Mouse (Mus musculus): ENCODE data around the gene Phyhd1. TPM values are rescaled to one million over a fixed set of nuclear protein-coding genes. Genes with fewer than 3 reads are reported as not detected.

Gene Phyhd1
- polyA plus RNA-seq (2011; ENCODE audit: insufficient read length, low read depth, missing spikeins), result 81.8 and 101 TPM in 2 replicates

DNA sequence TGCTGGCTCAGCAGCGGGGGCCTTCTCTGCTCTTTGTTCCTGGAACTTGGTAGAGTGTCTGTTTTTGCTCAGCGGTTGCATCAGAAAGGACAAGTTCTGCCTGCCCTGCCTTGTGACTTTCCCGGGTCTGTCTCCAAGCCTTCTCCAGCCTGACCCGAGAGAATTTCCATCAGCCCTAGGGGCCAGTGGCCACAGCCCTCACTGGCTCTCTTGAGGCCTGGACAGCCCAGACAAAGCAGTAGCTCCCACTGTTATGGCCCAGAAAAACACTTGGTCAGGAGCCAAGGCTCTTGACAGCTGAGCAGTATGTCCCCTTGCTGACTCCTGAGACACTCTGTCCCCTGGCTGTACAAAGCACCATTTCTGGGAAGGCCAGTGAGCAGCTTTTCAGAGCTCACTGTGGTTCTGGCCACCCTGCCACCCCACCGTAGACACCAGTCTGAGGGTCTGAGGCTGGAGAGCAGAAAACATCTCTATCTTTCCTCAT is at the start of gene Phyhd1:
Phyhd1 (plus strand) TSS at position 437 of the 487 bp plus-strand sequence.
- TF ChIP-seq POLR2A (IDR thresholded peaks at IDR 0.05; ENCODE audit: low read depth, low read length) (peak; percentile 43; the same call in 1 of the 2 replicates), CTCF (IDR thresholded peaks at IDR 0.05; ENCODE audit: borderline replicate concordance, insufficient read depth, low read length) (no peak)
- peak within 1 kb of the TSS; percentile 18 for H3K4me3 ChIP-seq (ENCODE audit: insufficient read depth, low read length)
- peak within 1 kb of the TSS; percentile 99 for H3K27ac ChIP-seq (ENCODE audit: insufficient read depth, low read length)
- H3K4me1 ChIP-seq (ENCODE audit: control insufficient read depth, insufficient read depth, low read length), result peaks cover 18% of the 10 kb centered on the region

DNA sequence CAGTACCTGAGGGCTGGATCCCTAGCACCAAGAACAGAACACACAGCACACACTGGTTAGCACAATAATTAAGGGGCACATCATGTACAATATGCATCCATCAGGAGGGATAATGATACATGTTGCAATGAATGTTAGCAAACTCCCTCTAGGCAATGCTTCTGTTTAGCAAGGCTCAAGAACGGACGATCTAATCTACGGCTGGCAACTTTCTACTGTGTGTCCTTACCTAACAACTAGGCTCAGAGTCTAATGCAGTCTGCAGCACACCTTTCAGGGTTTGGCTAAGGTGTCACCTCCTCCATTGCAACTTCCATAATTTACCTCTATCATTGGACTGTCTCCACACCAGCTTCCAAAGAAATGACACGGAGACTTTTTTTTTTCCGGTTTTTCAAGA is 49.7 kb upstream of the Phyhd1 start:
- Histone ChIP-seq H3K4me1 (ENCODE audit: control insufficient read depth, insufficient read depth, low read length) (no peaks in the 10 kb centered on the region), H3K27ac (ENCODE audit: insufficient read depth, low read length) (no peak overlapping the region), H3K4me3 (ENCODE audit: insufficient read depth, low read length) (no peak overlapping the region)
- no peak for TF ChIP-seq CTCF (IDR thresholded peaks at IDR 0.05; ENCODE audit: borderline replicate concordance, insufficient read depth, low read length)
- TF ChIP-seq POLR2A (IDR thresholded peaks at IDR 0.05; ENCODE audit: low read depth, low read length), result no peak

- no peak for TF ChIP-seq POLR2A (IDR thresholded peaks at IDR 0.05; ENCODE audit: low read depth, low read length)
- no peak for TF ChIP-seq CTCF (IDR thresholded peaks at IDR 0.05; ENCODE audit: borderline replicate concordance, insufficient read depth, low read length)
- H3K4me1 ChIP-seq (ENCODE audit: control insufficient read depth, insufficient read depth, low read length), result no peaks in the 10 kb centered on the region
- H3K4me3 ChIP-seq (ENCODE audit: insufficient read depth, low read length), result no peak overlapping the region
- no peak overlapping the region for H3K27ac ChIP-seq (ENCODE audit: insufficient read depth, low read length)
Observed at GRCm38 (mm10) chr2:30235593-30235992, 30.4 kb upstream of the Phyhd1 start.

GRCm38 (mm10) chr2:30236426-30237198 is 29.4 kb upstream of the Phyhd1 start:
- peak overlapping the region; percentile 55 for H3K27ac ChIP-seq (ENCODE audit: insufficient read depth, low read length)
- no peaks in the 10 kb centered on the region for H3K4me1 ChIP-seq (ENCODE audit: control insufficient read depth, insufficient read depth, low read length)
- peak overlapping the region; percentile 53 for H3K4me3 ChIP-seq (ENCODE audit: insufficient read depth, low read length)
- TF ChIP-seq POLR2A (IDR thresholded peaks at IDR 0.05; ENCODE audit: low read depth, low read length) (peak; percentile 73), CTCF (IDR thresholded peaks at IDR 0.05; ENCODE audit: borderline replicate concordance, insufficient read depth, low read length) (no peak)

DNA sequence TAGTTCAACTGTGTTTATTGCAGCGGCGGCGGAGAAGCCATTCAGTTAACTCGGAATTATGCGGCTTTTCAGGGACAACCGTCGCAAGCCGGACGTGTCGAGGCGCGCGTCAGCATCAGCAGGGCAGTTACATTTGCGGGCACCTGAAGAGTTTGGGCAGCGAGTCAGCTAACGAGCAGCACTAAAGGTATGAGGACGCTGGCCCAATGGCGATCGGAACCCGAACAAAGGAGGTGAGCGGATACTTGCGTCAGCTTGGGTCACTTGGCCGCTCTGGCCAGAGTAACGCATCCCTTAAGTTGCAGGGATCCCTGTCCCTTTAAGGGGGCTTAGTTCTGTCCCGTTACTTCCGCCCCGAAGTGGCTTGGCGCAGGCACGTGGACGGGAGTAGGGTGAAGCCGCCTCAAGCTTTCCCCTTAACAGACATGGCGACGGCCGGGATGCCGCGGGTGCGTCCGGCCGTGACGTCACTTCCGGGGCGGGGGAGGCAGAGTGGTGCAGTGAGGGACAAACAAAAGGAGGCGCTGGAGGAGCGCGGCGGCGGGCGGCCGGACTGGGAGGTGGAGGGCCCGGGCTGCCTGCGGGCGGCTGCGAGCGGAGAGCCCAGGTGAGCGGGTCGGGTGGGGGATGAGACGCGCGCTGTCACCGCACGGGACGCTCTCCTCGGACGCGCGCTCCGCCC is 28.7 kb upstream of the Phyhd1 start, which contains the start of gene Lrrc8a:
Lrrc8a (plus strand) TSS at position 517 of the 682 bp plus-strand sequence.
- peak within 1 kb of the TSS; percentile 55 for H3K27ac ChIP-seq (ENCODE audit: insufficient read depth, low read length)
- TF ChIP-seq POLR2A (IDR thresholded peaks at IDR 0.05; ENCODE audit: low read depth, low read length) (peak; percentile 80), CTCF (IDR thresholded peaks at IDR 0.05; ENCODE audit: borderline replicate concordance, insufficient read depth, low read length) (no peak)
- peak within 1 kb of the TSS; percentile 57 for H3K4me3 ChIP-seq (ENCODE audit: insufficient read depth, low read length)
- H3K4me1 ChIP-seq (ENCODE audit: control insufficient read depth, insufficient read depth, low read length), result no peaks in the 10 kb centered on the region

DNA sequence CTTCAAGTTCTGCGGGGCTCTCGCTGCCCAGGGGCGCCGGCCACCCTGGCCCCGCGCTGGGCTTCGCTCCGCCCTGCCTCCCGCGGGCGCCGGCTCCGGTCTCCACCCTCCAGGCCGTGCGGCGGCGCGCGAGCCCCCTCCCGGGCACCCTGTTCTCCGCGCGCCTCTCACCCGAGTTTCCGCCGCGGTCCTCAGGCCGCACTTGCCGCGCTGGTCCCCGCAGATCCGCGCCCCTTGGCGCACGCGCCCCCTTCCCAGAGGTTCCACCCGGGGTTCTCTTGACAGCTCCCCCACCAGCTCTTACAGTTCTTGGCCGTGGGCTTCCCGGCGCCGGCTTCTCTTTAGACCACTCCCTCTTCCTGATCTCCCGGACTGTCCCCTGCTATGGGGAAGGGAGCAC is 28.1 kb upstream of the Phyhd1 start:
- Histone ChIP-seq H3K4me3 (ENCODE audit: insufficient read depth, low read length) (peak overlapping the region; percentile 57), H3K27ac (ENCODE audit: insufficient read depth, low read length) (peak overlapping the region; percentile 24), H3K4me1 (ENCODE audit: control insufficient read depth, insufficient read depth, low read length) (0 out of 2 replicates have a peak, but pooled peaks cover 4% of the 10 kb centered on the region)
- TF ChIP-seq CTCF (IDR thresholded peaks at IDR 0.05; ENCODE audit: borderline replicate concordance, insufficient read depth, low read length), result no peak

GRCm38 (mm10) chr2:30238906-30239465 is 27.0 kb upstream of the Phyhd1 start:
- H3K27ac ChIP-seq (ENCODE audit: insufficient read depth, low read length), result no peak overlapping the region
- peak overlapping the region; percentile 57 for H3K4me3 ChIP-seq (ENCODE audit: insufficient read depth, low read length)
- H3K4me1 ChIP-seq (ENCODE audit: control insufficient read depth, insufficient read depth, low read length), result 0 out of 2 replicates have a peak, but pooled peaks cover 4% of the 10 kb centered on the region
- TF ChIP-seq POLR2A (IDR thresholded peaks at IDR 0.05; ENCODE audit: low read depth, low read length) (no peak), CTCF (IDR thresholded peaks at IDR 0.05; ENCODE audit: borderline replicate concordance, insufficient read depth, low read length) (no peak)

DNA sequence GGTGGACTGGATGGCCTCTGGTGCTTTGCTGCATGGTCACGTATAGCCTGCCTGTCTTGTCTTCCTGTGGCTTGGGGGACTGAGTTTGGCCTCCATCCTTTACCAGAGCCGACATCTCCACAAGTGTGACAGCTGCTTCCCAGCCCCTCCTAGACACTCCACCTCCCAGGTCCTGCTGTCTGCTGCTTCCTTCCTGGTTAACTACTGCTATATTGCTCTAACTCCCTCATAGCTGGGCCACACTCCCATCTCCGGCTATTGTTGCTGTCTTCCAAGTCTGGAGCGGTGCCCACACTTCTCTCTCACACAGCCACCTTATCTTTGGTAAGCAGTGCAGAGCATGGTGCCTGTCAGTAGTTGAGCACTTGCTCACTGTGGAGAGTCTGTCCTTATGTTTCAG is 26.2 kb upstream of the Phyhd1 start:
- no peak for TF ChIP-seq POLR2A (IDR thresholded peaks at IDR 0.05; ENCODE audit: low read depth, low read length)
- TF ChIP-seq CTCF (IDR thresholded peaks at IDR 0.05; ENCODE audit: borderline replicate concordance, insufficient read depth, low read length), result no peak

GRCm38 (mm10) chr2:30240267-30240666 is 25.7 kb upstream of the Phyhd1 start, which contains the start of gene Gm28035:
Gm28035 (plus strand) TSS chr2:30240567.
- no peak for TF ChIP-seq CTCF (IDR thresholded peaks at IDR 0.05; ENCODE audit: borderline replicate concordance, insufficient read depth, low read length)
- no peak for TF ChIP-seq POLR2A (IDR thresholded peaks at IDR 0.05; ENCODE audit: low read depth, low read length)
- H3K4me3 ChIP-seq (ENCODE audit: insufficient read depth, low read length), result no peak within 1 kb of the TSS; the same call in 1 of the 2 replicates
- H3K27ac ChIP-seq (ENCODE audit: insufficient read depth, low read length), result no peak within 1 kb of the TSS
- peaks cover 6% of the 10 kb centered on the region; the same call in 1 of the 2 replicates for H3K4me1 ChIP-seq (ENCODE audit: control insufficient read depth, insufficient read depth, low read length)

More for the DNA sequence above, 26.2 kb upstream of the Phyhd1 start:
- Histone ChIP-seq H3K4me3 (ENCODE audit: insufficient read depth, low read length) (no peak overlapping the region), H3K27ac (ENCODE audit: insufficient read depth, low read length) (no peak overlapping the region), H3K4me1 (ENCODE audit: control insufficient read depth, insufficient read depth, low read length) (peaks cover 6% of the 10 kb centered on the region; the same call in 1 of the 2 replicates)

All from embryonic fibroblast, embryonic 13.5 days (primary cell).